Mouse (Mus musculus) heart, postnatal 0 days (tissue): ENCODE measurements at regions not wholly inside any gene's neighbourhood (a gene's known extent, or its start where the extent isn't known, plus 50 kb on each side); places are given as distances from the start of the nearest gene placed in this dataset.
A peak's percentile ranks its signal among the peaks of the same experiment; 100 is the strongest.

Experiments
- ATAC-seq: fragments of 200-750 bp; cut with Nextera tagmentation; 2 replicates; pipeline ENCODE4 v1.8.0; 2017; ENCODE audit warnings: low read depth, moderate number of reproducible peaks, moderate library complexity; ENCODE audit not compliant: insufficient read depth
- DNase-seq: peaks from one replicate; pipeline ENCODE4 v3.0.0-alpha.2; 2016; ENCODE audit warnings: low spot score
- H3K27ac ChIP-seq: fragments of 300-500 bp; sonication (generic); 2 replicates; pipeline ENCODE4 v1.5.1; 2014; ENCODE audit warnings: low read depth, mild to moderate bottlenecking
- H3K27me3 ChIP-seq: fragments of 300-500 bp; sonication (generic); 2 replicates; pipeline ENCODE4 v1.6.1; 2014; ENCODE audit warnings: low read length, mixed read lengths; ENCODE audit not compliant: control insufficient read depth, insufficient read depth
- H3K36me3 ChIP-seq: fragments of 300-500 bp; sonication (generic); replicated peaks from 2 replicates; pipeline ENCODE4 v1.6.1; 2014; ENCODE audit warnings: low read length, mixed read lengths; ENCODE audit not compliant: control insufficient read depth, insufficient read depth
- H3K4me1 ChIP-seq: fragments of 300-500 bp; sonication (generic); 2 replicates; pipeline ENCODE4 v1.6.1; 2014; ENCODE audit warnings: antibody characterized with exemption; ENCODE audit not compliant: control insufficient read depth, insufficient read depth
- H3K4me2 ChIP-seq: fragments of 300-500 bp; sonication (generic); 2 replicates; pipeline ENCODE4 v1.6.1; 2014; ENCODE audit warnings: low read depth, mild to moderate bottlenecking, low read length, moderate library complexity
- H3K4me3 ChIP-seq: fragments of 300-500 bp; sonication (generic); 2 replicates; pipeline ENCODE4 v1.5.1; 2014; ENCODE audit warnings: low read depth, low read length
- H3K9ac ChIP-seq: fragments of 300-500 bp; sonication (generic); replicated peaks from 2 replicates; pipeline ENCODE4 v1.6.1; 2014; ENCODE audit warnings: low read depth, low read length, mixed read lengths
- H3K9me3 ChIP-seq: fragments of 300-500 bp; sonication (generic); replicated peaks from 2 replicates; pipeline ENCODE4 v1.6.1; 2016; ENCODE audit warnings: low read length; ENCODE audit not compliant: control insufficient read depth
- CTCF ChIP-seq: IDR thresholded peaks from 2 replicates; pipeline ENCODE4 v1.5.1; 2016; ENCODE audit warnings: antibody characterized with exemption, control low read depth, low read depth
- EP300 ChIP-seq: IDR thresholded peaks from 2 replicates; pipeline ENCODE4 v1.6.1; 2016; ENCODE audit warnings: antibody characterized with exemption, low read depth
- WGBS: fragments of 180-500 bp; shearing (Covaris S2); extraction: QIAGEN DNeasy Blood & Tissue Kit; methylation state at CpG from one replicate; pipeline ENCODE4 v1.1.7; 2014; 5-methylcytosine and 5-hydroxymethylcytosine counted together

DNA sequence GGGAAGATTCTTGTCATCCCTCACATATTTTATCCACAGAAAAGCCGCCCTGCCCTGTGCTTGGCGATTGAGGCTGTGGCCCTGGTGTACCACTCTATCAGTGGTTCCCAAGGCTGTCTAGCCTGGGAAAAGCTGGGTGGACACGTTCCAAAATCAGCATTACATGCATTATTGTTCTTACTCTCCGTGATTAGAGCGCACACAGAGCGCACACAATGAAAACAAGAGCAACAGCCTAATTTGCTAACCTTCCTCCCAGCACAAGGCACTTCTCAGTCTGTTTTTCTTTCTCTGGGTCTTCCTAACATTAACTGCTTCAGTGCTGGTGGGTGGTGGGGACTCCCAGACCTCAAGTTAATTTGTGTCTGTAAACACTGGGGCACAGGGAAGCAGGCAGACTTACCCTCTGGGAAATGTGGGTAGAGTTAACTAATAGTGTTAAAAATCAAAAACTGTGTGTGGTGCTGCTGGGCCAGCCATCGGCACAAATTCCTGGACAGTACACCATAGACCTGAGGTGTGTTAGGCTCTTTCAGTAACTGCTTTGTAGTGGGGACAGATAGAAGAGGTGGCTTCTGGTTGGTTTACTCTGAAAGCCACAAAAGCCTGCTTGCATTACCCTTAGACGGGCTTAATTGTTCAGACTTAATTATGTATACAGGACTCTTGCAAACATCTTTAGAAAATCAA is 137.8 kb upstream of the Hey2 start:
- H3K4me2 ChIP-seq = peak overlapping the region; percentile 52
- no peaks in the 10 kb centered on the region for H3K36me3 ChIP-seq
- H3K9me3 ChIP-seq = no peaks in the 10 kb centered on the region
- WGBS = 8% methylated on average over 8 of the region's 8 CpGs
- DNase-seq (peak; percentile 37), ATAC-seq (peak; percentile 60)
- no peak overlapping the region for H3K9ac ChIP-seq
- TF ChIP-seq CTCF (no peak), EP300 (no peak)
- H3K4me1 ChIP-seq = peaks cover 10% of the 10 kb centered on the region
- peak overlapping the region; percentile 34; the same call in 1 of the 2 replicates for H3K27ac ChIP-seq
- peak overlapping the region; percentile 14 for H3K4me3 ChIP-seq
- H3K27me3 ChIP-seq = no peaks in the 10 kb centered on the region

DNA sequence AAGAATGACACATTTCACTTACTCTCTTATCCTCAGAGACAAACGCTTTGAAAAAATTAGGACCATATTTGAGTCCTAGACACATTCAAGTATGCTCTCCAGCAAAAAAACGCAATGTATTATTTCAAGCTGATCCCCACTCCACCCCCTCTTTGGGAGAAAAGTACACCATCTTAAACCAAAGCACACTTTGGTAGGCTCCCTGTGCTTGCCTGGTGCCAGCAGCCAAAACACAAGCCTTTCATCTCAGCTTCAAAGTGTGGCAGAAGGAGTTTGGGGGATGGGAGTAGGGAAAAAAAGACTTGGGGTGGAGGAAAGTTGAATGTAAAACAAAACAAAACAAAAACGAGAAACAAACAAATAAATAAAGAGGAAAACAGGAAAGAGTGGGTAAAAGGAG is 137.2 kb upstream of the Hey2 start:
- Histone ChIP-seq H3K27ac (peak overlapping the region; percentile 34; the same call in 1 of the 2 replicates), H3K4me1 (peaks cover 10% of the 10 kb centered on the region), H3K4me2 (peak overlapping the region; percentile 52), H3K36me3 (no peaks in the 10 kb centered on the region), H3K9me3 (no peaks in the 10 kb centered on the region), H3K27me3 (no peaks in the 10 kb centered on the region), H3K9ac (no peak overlapping the region), H3K4me3 (peak overlapping the region; percentile 14; the same call in 1 of the 2 replicates)
- WGBS = 29% methylated on average over 3 of the region's 3 CpGs
- no peak for TF ChIP-seq CTCF
- TF ChIP-seq EP300 = no peak
- DNase-seq (no peak), ATAC-seq (no peak)

DNA sequence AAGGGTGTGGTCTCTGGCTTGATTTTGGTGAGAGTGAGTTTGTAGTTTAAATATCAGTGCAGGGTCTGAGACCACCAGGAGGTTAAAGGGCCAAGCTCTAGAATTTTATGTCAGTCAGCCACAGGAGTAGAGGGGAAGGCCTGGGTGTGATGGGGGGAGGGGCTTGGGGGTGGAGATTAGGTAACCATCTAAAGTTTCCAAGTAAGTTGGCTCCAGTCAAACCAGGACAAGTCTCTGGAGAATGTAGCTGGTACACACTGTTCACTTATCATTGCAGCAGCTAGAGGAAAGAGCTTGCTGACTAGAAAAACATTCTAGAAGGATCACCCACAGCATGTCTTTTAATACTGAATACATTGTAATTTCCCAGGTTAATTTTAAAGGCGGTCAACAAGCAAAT is 123.6 kb upstream of the Hey2 start:
- ATAC-seq (no peak), DNase-seq (no peak)
- WGBS = 96% methylated on average over 1 of the region's 1 CpGs

DNA sequence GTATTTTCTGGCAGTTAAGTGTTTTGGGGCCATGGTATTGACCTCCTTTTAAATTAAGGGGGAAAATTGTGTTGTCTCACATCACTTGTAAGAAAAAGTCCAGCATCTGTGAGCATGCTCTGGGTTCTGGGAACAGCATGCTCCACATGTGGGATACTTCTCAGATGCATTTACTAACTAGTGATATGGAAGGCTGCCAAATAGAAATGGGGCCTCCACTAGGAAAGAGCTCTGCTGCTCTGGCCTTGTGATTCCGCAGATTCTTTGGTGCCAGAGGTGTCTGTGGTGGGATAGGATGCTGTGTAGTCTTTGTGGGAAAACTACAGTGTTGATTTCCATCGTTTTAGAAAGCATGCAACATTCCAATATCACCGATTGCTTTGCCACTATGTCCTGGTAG is 111.2 kb upstream of the Hey2 start:
- Histone ChIP-seq H3K9ac (no peak overlapping the region), H3K4me1 (0 out of 2 replicates have a peak, but pooled peaks cover 7% of the 10 kb centered on the region), H3K4me3 (no peak overlapping the region), H3K36me3 (no peaks in the 10 kb centered on the region), H3K4me2 (no peak overlapping the region), H3K27ac (no peak overlapping the region), H3K9me3 (no peaks in the 10 kb centered on the region), H3K27me3 (no peaks in the 10 kb centered on the region)
- 18% methylated on average over 3 of the region's 3 CpGs for WGBS
- ATAC-seq = no peak
- TF ChIP-seq CTCF (no peak), EP300 (no peak)
- peak; percentile 19 for DNase-seq

More for the DNA sequence above, 123.6 kb upstream of the Hey2 start:
- Histone ChIP-seq H3K27ac (no peak overlapping the region), H3K36me3 (no peaks in the 10 kb centered on the region), H3K9ac (no peak overlapping the region), H3K9me3 (no peaks in the 10 kb centered on the region), H3K4me2 (no peak overlapping the region), H3K4me1 (no peaks in the 10 kb centered on the region), H3K4me3 (no peak overlapping the region), H3K27me3 (no peaks in the 10 kb centered on the region)
- no peak for TF ChIP-seq CTCF
- no peak for TF ChIP-seq EP300

DNA sequence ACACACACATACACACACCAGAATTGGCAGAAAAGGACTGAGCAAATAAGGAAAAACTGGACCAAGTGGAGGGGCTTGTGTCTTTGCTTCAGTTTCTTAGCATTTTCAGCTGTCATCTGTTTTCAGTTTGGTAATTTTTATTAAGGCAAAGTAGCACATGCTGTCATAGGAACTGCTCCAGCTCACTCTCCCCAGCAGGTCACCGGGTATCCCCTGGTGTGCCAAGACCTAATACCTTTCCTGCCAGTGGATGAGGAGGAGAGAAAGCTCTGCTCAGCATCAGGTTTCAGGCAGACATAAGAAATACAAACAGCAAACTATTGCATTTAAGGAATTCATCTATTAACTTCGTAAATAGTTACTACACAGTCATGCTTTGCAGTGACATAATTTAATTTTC is 109.8 kb upstream of the Hey2 start:
- H3K27me3 ChIP-seq = no peaks in the 10 kb centered on the region
- no peak for DNase-seq
- H3K36me3 ChIP-seq = no peaks in the 10 kb centered on the region
- no peak overlapping the region for H3K9ac ChIP-seq
- H3K27ac ChIP-seq = no peak overlapping the region
- no peak for ATAC-seq
- H3K9me3 ChIP-seq = no peaks in the 10 kb centered on the region
- no peak for TF ChIP-seq EP300
- H3K4me3 ChIP-seq = no peak overlapping the region
- H3K4me1 ChIP-seq = 0 out of 2 replicates have a peak, but pooled peaks cover 7% of the 10 kb centered on the region
- WGBS = 62% methylated on average over 2 of the region's 2 CpGs
- H3K4me2 ChIP-seq = no peak overlapping the region

DNA sequence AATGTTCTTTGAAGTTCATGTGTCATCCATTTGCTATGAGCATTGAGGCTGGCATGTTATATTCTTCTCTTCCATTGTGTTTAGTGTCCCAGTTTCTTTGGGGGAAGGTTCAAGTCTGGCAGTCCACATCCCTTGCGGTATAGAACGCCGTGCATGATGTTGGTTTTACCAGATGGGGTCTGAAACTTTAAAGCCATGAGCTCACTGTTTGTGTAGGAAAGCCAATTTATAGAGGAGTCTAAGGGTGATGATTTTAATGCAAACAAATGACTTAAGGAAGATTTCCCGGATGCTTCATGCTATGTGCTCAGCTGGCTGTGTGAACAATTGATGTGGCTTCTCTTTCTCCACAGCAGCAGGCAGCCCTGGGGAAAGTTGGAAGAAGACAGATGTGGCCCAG is 104.0 kb upstream of the Hey2 start:
- no peak overlapping the region for H3K4me2 ChIP-seq
- H3K9ac ChIP-seq = no peak overlapping the region
- H3K4me1 ChIP-seq = no peaks in the 10 kb centered on the region
- no peaks in the 10 kb centered on the region for H3K27me3 ChIP-seq
- no peak overlapping the region for H3K27ac ChIP-seq
- WGBS = 90% methylated on average over 4 of the region's 4 CpGs
- H3K36me3 ChIP-seq = no peaks in the 10 kb centered on the region
- no peaks in the 10 kb centered on the region for H3K9me3 ChIP-seq
- ATAC-seq = no peak
- no peak for DNase-seq
- TF ChIP-seq EP300 = no peak
- TF ChIP-seq CTCF = no peak
- H3K4me3 ChIP-seq = no peak overlapping the region
